Mouse (Mus musculus): ENCODE measurements around the gene Ehd3. TPM values are rescaled to one million over a fixed set of nuclear protein-coding genes. Genes with fewer than 3 reads are reported as not detected.

The Ehd3 gene
- total and polyA plus RNA-seq, 2 experiments from 2014 or later = 27.6 to 46.5 TPM

- WGBS = 92% methylated on average over 14 of the region's 14 CpGs
- Histone ChIP-seq H3K4me3 (ENCODE audit: low read depth, low read length) (no peak overlapping the region), H3K9ac (replicated peaks; ENCODE audit: low read length, poor library complexity, severe bottlenecking) (no peak overlapping the region), H3K27me3 (ENCODE audit: insufficient read depth, low read length) (no peaks in the 10 kb centered on the region), H3K27ac (ENCODE audit: low read depth, low read length) (no peak overlapping the region), H3K4me2 (ENCODE audit: low read depth, low read length, poor library complexity, severe bottlenecking) (no peak overlapping the region), H3K9me3 (ENCODE audit: low read length) (no peaks in the 10 kb centered on the region), H3K4me1 (ENCODE audit: insufficient read depth, low read length) (no peaks in the 10 kb centered on the region), H3K36me3 (ENCODE audit: insufficient read depth, low read length) (no peaks in the 10 kb centered on the region)
- no peak for TF ChIP-seq CTCF (IDR thresholded peaks at IDR 0.05)
- DNase-seq (ENCODE audit: low spot score) (no peak), ATAC-seq (ENCODE audit: low FRiP score) (no peak)
Observed at GRCm38 (mm10) chr17:73870956-73871605, 67.1 kb downstream of the Ehd3 start.

GRCm38 (mm10) chr17:73875268-73875667 is 71.3 kb downstream of the Ehd3 start:
- Histone ChIP-seq H3K4me2 (ENCODE audit: low read depth, low read length, poor library complexity, severe bottlenecking) (no peak overlapping the region), H3K9me3 (ENCODE audit: low read length) (no peaks in the 10 kb centered on the region), H3K36me3 (ENCODE audit: insufficient read depth, low read length) (no peaks in the 10 kb centered on the region), H3K27ac (ENCODE audit: low read depth, low read length) (no peak overlapping the region), H3K4me3 (ENCODE audit: low read depth, low read length) (no peak overlapping the region), H3K4me1 (ENCODE audit: insufficient read depth, low read length) (no peaks in the 10 kb centered on the region), H3K27me3 (ENCODE audit: insufficient read depth, low read length) (no peaks in the 10 kb centered on the region), H3K9ac (replicated peaks; ENCODE audit: low read length, poor library complexity, severe bottlenecking) (no peak overlapping the region)
- 88% methylated on average over 4 of the region's 4 CpGs for WGBS
- DNase-seq (ENCODE audit: low spot score) (no peak), ATAC-seq (ENCODE audit: low FRiP score) (no peak)
- TF ChIP-seq CTCF (IDR thresholded peaks at IDR 0.05) = no peak

GRCm38 (mm10) chr17:73875674-73876073 is 71.7 kb downstream of the Ehd3 start:
- Histone ChIP-seq H3K27ac (ENCODE audit: low read depth, low read length) (no peak overlapping the region), H3K36me3 (ENCODE audit: insufficient read depth, low read length) (no peaks in the 10 kb centered on the region), H3K4me1 (ENCODE audit: insufficient read depth, low read length) (no peaks in the 10 kb centered on the region), H3K9ac (replicated peaks; ENCODE audit: low read length, poor library complexity, severe bottlenecking) (no peak overlapping the region), H3K27me3 (ENCODE audit: insufficient read depth, low read length) (no peaks in the 10 kb centered on the region), H3K4me3 (ENCODE audit: low read depth, low read length) (no peak overlapping the region), H3K9me3 (ENCODE audit: low read length) (no peaks in the 10 kb centered on the region), H3K4me2 (ENCODE audit: low read depth, low read length, poor library complexity, severe bottlenecking) (no peak overlapping the region)
- no peak for TF ChIP-seq CTCF (IDR thresholded peaks at IDR 0.05)
- ATAC-seq (ENCODE audit: low FRiP score) (no peak), DNase-seq (ENCODE audit: low spot score) (no peak)
- 87% methylated on average over 7 of the region's 7 CpGs for WGBS

- Histone ChIP-seq H3K36me3 (ENCODE audit: insufficient read depth, low read length) (no peaks in the 10 kb centered on the region), H3K4me3 (ENCODE audit: low read depth, low read length) (no peak overlapping the region), H3K9me3 (ENCODE audit: low read length) (no peaks in the 10 kb centered on the region), H3K4me2 (ENCODE audit: low read depth, low read length, poor library complexity, severe bottlenecking) (no peak overlapping the region), H3K4me1 (ENCODE audit: insufficient read depth, low read length) (no peaks in the 10 kb centered on the region), H3K9ac (replicated peaks; ENCODE audit: low read length, poor library complexity, severe bottlenecking) (no peak overlapping the region), H3K27ac (ENCODE audit: low read depth, low read length) (no peak overlapping the region), H3K27me3 (ENCODE audit: insufficient read depth, low read length) (no peaks in the 10 kb centered on the region)
- DNase-seq (ENCODE audit: low spot score) = no peak
- 84% methylated on average over 10 of the region's 10 CpGs for WGBS
- ATAC-seq (ENCODE audit: low FRiP score) = no peak
- TF ChIP-seq CTCF (IDR thresholded peaks at IDR 0.05) = no peak
Observed at GRCm38 (mm10) chr17:73879262-73879916, 75.5 kb downstream of the Ehd3 start.

- Histone ChIP-seq H3K4me3 (ENCODE audit: low read depth, low read length) (no peak overlapping the region), H3K36me3 (ENCODE audit: insufficient read depth, low read length) (no peaks in the 10 kb centered on the region), H3K27ac (ENCODE audit: low read depth, low read length) (no peak overlapping the region), H3K4me1 (ENCODE audit: insufficient read depth, low read length) (no peaks in the 10 kb centered on the region), H3K4me2 (ENCODE audit: low read depth, low read length, poor library complexity, severe bottlenecking) (no peak overlapping the region), H3K27me3 (ENCODE audit: insufficient read depth, low read length) (no peaks in the 10 kb centered on the region), H3K9me3 (ENCODE audit: low read length) (no peaks in the 10 kb centered on the region), H3K9ac (replicated peaks; ENCODE audit: low read length, poor library complexity, severe bottlenecking) (no peak overlapping the region)
- no peak for ATAC-seq (ENCODE audit: low FRiP score)
- WGBS = 91% methylated on average over 6 of the region's 6 CpGs
- no peak for TF ChIP-seq CTCF (IDR thresholded peaks at IDR 0.05)
- DNase-seq (ENCODE audit: low spot score) = no peak
Observed at GRCm38 (mm10) chr17:73880286-73880685, 76.4 kb downstream of the Ehd3 start.

GRCm38 (mm10) chr17:73881295-73881694 is 77.4 kb downstream of the Ehd3 start:
- Histone ChIP-seq H3K27me3 (ENCODE audit: insufficient read depth, low read length) (no peaks in the 10 kb centered on the region), H3K4me3 (ENCODE audit: low read depth, low read length) (no peak overlapping the region), H3K27ac (ENCODE audit: low read depth, low read length) (no peak overlapping the region), H3K9me3 (ENCODE audit: low read length) (no peaks in the 10 kb centered on the region), H3K4me1 (ENCODE audit: insufficient read depth, low read length) (no peaks in the 10 kb centered on the region), H3K9ac (replicated peaks; ENCODE audit: low read length, poor library complexity, severe bottlenecking) (no peak overlapping the region), H3K36me3 (ENCODE audit: insufficient read depth, low read length) (no peaks in the 10 kb centered on the region), H3K4me2 (ENCODE audit: low read depth, low read length, poor library complexity, severe bottlenecking) (no peak overlapping the region)
- WGBS = 70% methylated on average over 6 of the region's 6 CpGs
- TF ChIP-seq CTCF (IDR thresholded peaks at IDR 0.05) = no peak
- DNase-seq (ENCODE audit: low spot score) (no peak), ATAC-seq (ENCODE audit: low FRiP score) (no peak)

Other genes with a start within 250 kb of the Ehd3 start
- gene Galnt14, start 93.7 kb upstream of the Ehd3 start, total RNA-seq (2014; rRNA removed) = 18.9 and 27.8 TPM in 2 replicates
- 22.0 and 22.8 TPM in 2 replicates for gene Galnt14, start 93.7 kb upstream of the Ehd3 start, polyA plus RNA-seq (2015; fragmentation: Nextera tagmentation; extraction: Ambion mirVana)
- gene Xdh, start 146.1 kb downstream of the Ehd3 start, total RNA-seq (2014; rRNA removed) = 0.14 and 0.55 TPM in 2 replicates
- gene Xdh, start 146.1 kb downstream of the Ehd3 start, polyA plus RNA-seq (2015; fragmentation: Nextera tagmentation; extraction: Ambion mirVana) = 0.38 and 0.59 TPM in 2 replicates
- not detected in 2 replicates for gene Srd5a2, start 243.8 kb downstream of the Ehd3 start, total RNA-seq (2014; rRNA removed)
- 0.10 TPM in 1 of 2 replicates, not detected in the other for gene Srd5a2, start 243.8 kb downstream of the Ehd3 start, polyA plus RNA-seq (2015; fragmentation: Nextera tagmentation; extraction: Ambion mirVana)